Mouse (Mus musculus): ENCODE data around the gene Abca9. TPM values are rescaled to one million over a fixed set of nuclear protein-coding genes. Genes with fewer than 3 reads are reported as not detected.

Abca9 gene
- polyA plus RNA-seq, 1 experiment = 2.6 TPM

- Histone ChIP-seq H3K4me1 (ENCODE audit: control insufficient read depth, insufficient read depth, low read length) (no peaks in the 10 kb centered on the region), H3K36me3 (ENCODE audit: control insufficient read depth, insufficient read depth, low read length) (no peaks in the 10 kb centered on the region; the same call in 1 of the 2 replicates), H3K27ac (ENCODE audit: insufficient read depth, low read depth, low read length) (no peak overlapping the region), H3K27me3 (replicated peaks; ENCODE audit: control insufficient read depth, insufficient read depth, low read length) (no peaks in the 10 kb centered on the region), H3K4me3 (ENCODE audit: insufficient read depth, low read depth, low read length) (no peak overlapping the region)
- WGBS = 72% methylated on average over 4 of the region's 4 CpGs
- no peak for DNase-seq
- TF ChIP-seq POLR2A (IDR thresholded peaks at IDR 0.05; ENCODE audit: low read depth, low read length) = no peak
- TF ChIP-seq CTCF (conservative IDR thresholded peaks at IDR 0.05; ENCODE audit: insufficient read depth, insufficient read length, low read depth, low read length) = no peak
These were observed 56.9 kb downstream of the Abca9 start for GRCm38 (mm10) chr11:110111137-110111536.

GRCm38 (mm10) chr11:110101437-110101836 lies 66.6 kb downstream of the Abca9 start:
- H3K27me3 ChIP-seq (replicated peaks; ENCODE audit: control insufficient read depth, insufficient read depth, low read length) = no peaks in the 10 kb centered on the region
- TF ChIP-seq CTCF (conservative IDR thresholded peaks at IDR 0.05; ENCODE audit: insufficient read depth, insufficient read length, low read depth, low read length) (no peak), POLR2A (IDR thresholded peaks at IDR 0.05; ENCODE audit: low read depth, low read length) (no peak)
- H3K27ac ChIP-seq (ENCODE audit: insufficient read depth, low read depth, low read length) = no peak overlapping the region
- H3K36me3 ChIP-seq (ENCODE audit: control insufficient read depth, insufficient read depth, low read length) = no peaks in the 10 kb centered on the region
- 83% methylated on average over 7 of the region's 7 CpGs for WGBS
- no peaks in the 10 kb centered on the region for H3K4me1 ChIP-seq (ENCODE audit: control insufficient read depth, insufficient read depth, low read length)
- no peak overlapping the region for H3K4me3 ChIP-seq (ENCODE audit: insufficient read depth, low read depth, low read length)
- DNase-seq = no peak

- no peak overlapping the region for H3K4me3 ChIP-seq (ENCODE audit: insufficient read depth, low read depth, low read length)
- no peaks in the 10 kb centered on the region for H3K36me3 ChIP-seq (ENCODE audit: control insufficient read depth, insufficient read depth, low read length)
- no peaks in the 10 kb centered on the region for H3K27me3 ChIP-seq (replicated peaks; ENCODE audit: control insufficient read depth, insufficient read depth, low read length)
- no peak overlapping the region for H3K27ac ChIP-seq (ENCODE audit: insufficient read depth, low read depth, low read length)
- no peaks in the 10 kb centered on the region for H3K4me1 ChIP-seq (ENCODE audit: control insufficient read depth, insufficient read depth, low read length)
- TF ChIP-seq POLR2A (IDR thresholded peaks at IDR 0.05; ENCODE audit: low read depth, low read length) = no peak
- DNase-seq = no peak
- WGBS = 71% methylated on average over 4 of the region's 4 CpGs
These were observed 69.1 kb downstream of the Abca9 start for GRCm38 (mm10) chr11:110098901-110099300.

GRCm38 (mm10) chr11:110097465-110097864 lies 70.5 kb downstream of the Abca9 start:
- DNase-seq = peak; percentile 41
- Histone ChIP-seq H3K27me3 (replicated peaks; ENCODE audit: control insufficient read depth, insufficient read depth, low read length) (no peaks in the 10 kb centered on the region), H3K4me3 (ENCODE audit: insufficient read depth, low read depth, low read length) (no peak overlapping the region), H3K4me1 (ENCODE audit: control insufficient read depth, insufficient read depth, low read length) (no peaks in the 10 kb centered on the region), H3K27ac (ENCODE audit: insufficient read depth, low read depth, low read length) (no peak overlapping the region), H3K36me3 (ENCODE audit: control insufficient read depth, insufficient read depth, low read length) (no peaks in the 10 kb centered on the region)
- no peak for TF ChIP-seq POLR2A (IDR thresholded peaks at IDR 0.05; ENCODE audit: low read depth, low read length)
- no peak for TF ChIP-seq CTCF (conservative IDR thresholded peaks at IDR 0.05; ENCODE audit: insufficient read depth, insufficient read length, low read depth, low read length)
- 53% methylated on average over 6 of the region's 6 CpGs for WGBS

GRCm38 (mm10) chr11:110095858-110096257 lies 72.1 kb downstream of the Abca9 start, which contains the start of gene Abca8a:
Gene Abca8a, minus strand, starts transcription at chr11:110095978.
- no peaks in the 10 kb centered on the region for H3K36me3 ChIP-seq (ENCODE audit: control insufficient read depth, insufficient read depth, low read length)
- DNase-seq = peak; percentile 59
- H3K27me3 ChIP-seq (replicated peaks; ENCODE audit: control insufficient read depth, insufficient read depth, low read length) = no peaks in the 10 kb centered on the region
- H3K4me1 ChIP-seq (ENCODE audit: control insufficient read depth, insufficient read depth, low read length) = no peaks in the 10 kb centered on the region
- 72% methylated on average over 5 of the region's 5 CpGs for WGBS
- H3K27ac ChIP-seq (ENCODE audit: insufficient read depth, low read depth, low read length) = peak within 1 kb of the TSS; percentile 50; the same call in 1 of the 2 replicates
- H3K4me3 ChIP-seq (ENCODE audit: insufficient read depth, low read depth, low read length) = 0 out of 2 replicates have a peak within 1 kb of the TSS, but pooled peaks have one; percentile 22
- TF ChIP-seq POLR2A (IDR thresholded peaks at IDR 0.05; ENCODE audit: low read depth, low read length) (no peak), CTCF (conservative IDR thresholded peaks at IDR 0.05; ENCODE audit: insufficient read depth, insufficient read length, low read depth, low read length) (no peak)

- no peaks in the 10 kb centered on the region for H3K36me3 ChIP-seq (ENCODE audit: control insufficient read depth, insufficient read depth, low read length)
- H3K4me3 ChIP-seq (ENCODE audit: insufficient read depth, low read depth, low read length) = 0 out of 2 replicates have a peak overlapping the region, but pooled peaks have one; percentile 22
- 60% methylated on average over 7 of the region's 7 CpGs for WGBS
- DNase-seq = peak; percentile 5
- TF ChIP-seq POLR2A (IDR thresholded peaks at IDR 0.05; ENCODE audit: low read depth, low read length) (no peak), CTCF (conservative IDR thresholded peaks at IDR 0.05; ENCODE audit: insufficient read depth, insufficient read length, low read depth, low read length) (no peak)
- no peaks in the 10 kb centered on the region for H3K4me1 ChIP-seq (ENCODE audit: control insufficient read depth, insufficient read depth, low read length)
- H3K27ac ChIP-seq (ENCODE audit: insufficient read depth, low read depth, low read length) = peak overlapping the region; percentile 16; the same call in 1 of the 2 replicates
- H3K27me3 ChIP-seq (replicated peaks; ENCODE audit: control insufficient read depth, insufficient read depth, low read length) = no peaks in the 10 kb centered on the region
These were observed 73.1 kb downstream of the Abca9 start for GRCm38 (mm10) chr11:110094846-110095380.

GRCm38 (mm10) chr11:110094236-110094635 lies 73.8 kb downstream of the Abca9 start:
- Histone ChIP-seq H3K4me1 (ENCODE audit: control insufficient read depth, insufficient read depth, low read length) (no peaks in the 10 kb centered on the region), H3K27ac (ENCODE audit: insufficient read depth, low read depth, low read length) (no peak overlapping the region), H3K27me3 (replicated peaks; ENCODE audit: control insufficient read depth, insufficient read depth, low read length) (no peaks in the 10 kb centered on the region), H3K4me3 (ENCODE audit: insufficient read depth, low read depth, low read length) (no peak overlapping the region), H3K36me3 (ENCODE audit: control insufficient read depth, insufficient read depth, low read length) (no peaks in the 10 kb centered on the region)
- 74% methylated on average over 3 of the region's 3 CpGs for WGBS
- DNase-seq = peak; percentile 34
- TF ChIP-seq POLR2A (IDR thresholded peaks at IDR 0.05; ENCODE audit: low read depth, low read length) (no peak), CTCF (conservative IDR thresholded peaks at IDR 0.05; ENCODE audit: insufficient read depth, insufficient read length, low read depth, low read length) (no peak)
